Mouse (Mus musculus): Measurements from ENCODE around the gene Ctbp2. TPM values are rescaled to one million over a fixed set of nuclear protein-coding genes. Genes with fewer than 3 reads are reported as not detected.
A peak's percentile ranks its signal among the peaks of the same experiment; 100 is the strongest.
"Not testable (repeated sequence)": the region's sequence is repeated elsewhere in the genome, so short reads cannot be mapped to it uniquely, and the experiment has no call there.

Ctbp2 gene
- total RNA-seq, 1 experiment = 241 TPM

GRCm38 (mm10) chr7:133100178-133100577 is 24.0 kb downstream of the Ctbp2 start:
- DNase-seq (ENCODE audit: low read depth, low spot score) = no peak
- H3K4me3 ChIP-seq (ENCODE audit: insufficient read depth in 1 of 2, low read depth in 1 of 2, low read length in 2 of 2, poor library complexity in 1 of 2, severe bottlenecking in 1 of 2) = no peak overlapping the region
- no peak overlapping the region for H3K27ac ChIP-seq (ENCODE audit: insufficient read depth, low read depth, low read length, poor library complexity, severe bottlenecking)
- TF ChIP-seq ZNF384 (IDR thresholded peaks at IDR 0.05; ENCODE audit: low read depth, low read length) = no peak
- TF ChIP-seq HCFC1 (IDR thresholded peaks at IDR 0.05; ENCODE audit: borderline replicate concordance, insufficient read depth, low read length) = no peak
- no peak for TF ChIP-seq CHD2 (IDR thresholded peaks at IDR 0.05; ENCODE audit: low read depth, low read length)
- TF ChIP-seq ZC3H11A (IDR thresholded peaks at IDR 0.05; ENCODE audit: borderline replicate concordance, low read depth, low read length) = no peak
- no peak for TF ChIP-seq MAFK (IDR thresholded peaks at IDR 0.05; ENCODE audit: insufficient read depth, low read depth, low read length)
- H3K9me3 ChIP-seq (ENCODE audit: control insufficient read depth, insufficient read depth, low read depth, low read length) = no peaks in the 10 kb centered on the region
- no peak overlapping the region for H3K9ac ChIP-seq (ENCODE audit: insufficient read depth, low read depth, low read length, poor library complexity, severe bottlenecking)
- peaks cover 31% of the 10 kb centered on the region for H3K36me3 ChIP-seq (ENCODE audit: control insufficient read depth, insufficient read depth, low read length, poor library complexity, severe bottlenecking)
- H3K4me1 ChIP-seq (ENCODE audit: control insufficient read depth in 2 of 2, insufficient read depth in 2 of 2, low read length in 2 of 2, poor library complexity in 1 of 2) = peaks cover 26 to 47% of the 10 kb centered on the region in 2 experiments
- in situ Hi-C loops (cut with MboI; ENCODE audit: low sequenced_read_pairs in 2 of 2, unreplicated experiment in 2 of 2) = no loop called here

GRCm38 (mm10) chr7:133099266-133099665 is 24.9 kb downstream of the Ctbp2 start:
- Histone ChIP-seq H3K9ac (ENCODE audit: insufficient read depth, low read depth, low read length, poor library complexity, severe bottlenecking) (no peak overlapping the region), H3K4me1 (ENCODE audit: control insufficient read depth in 2 of 2, insufficient read depth in 2 of 2, low read length in 2 of 2, poor library complexity in 1 of 2) (peaks cover 26 to 42% of the 10 kb centered on the region in 2 experiments), H3K4me3 (ENCODE audit: insufficient read depth in 1 of 2, low read depth in 1 of 2, low read length in 2 of 2, poor library complexity in 1 of 2, severe bottlenecking in 1 of 2) (peak overlapping the region in 1 of 2 experiments; percentile 27; a peak in 1 of 4 replicates), H3K36me3 (ENCODE audit: control insufficient read depth, insufficient read depth, low read length, poor library complexity, severe bottlenecking) (peaks cover 29% of the 10 kb centered on the region), H3K9me3 (ENCODE audit: control insufficient read depth, insufficient read depth, low read depth, low read length) (no peaks in the 10 kb centered on the region), H3K27ac (ENCODE audit: insufficient read depth, low read depth, low read length, poor library complexity, severe bottlenecking) (no peak overlapping the region)
- DNase-seq (ENCODE audit: low read depth, low spot score) = no peak
- in situ Hi-C loops (cut with MboI; ENCODE audit: low sequenced_read_pairs in 2 of 2, unreplicated experiment in 2 of 2) = no loop called here
- no peak for TF ChIP-seq ZNF384 (IDR thresholded peaks at IDR 0.05; ENCODE audit: low read depth, low read length)
- TF ChIP-seq HCFC1 (IDR thresholded peaks at IDR 0.05; ENCODE audit: borderline replicate concordance, insufficient read depth, low read length) = no peak
- TF ChIP-seq MAFK (IDR thresholded peaks at IDR 0.05; ENCODE audit: insufficient read depth, low read depth, low read length) = no peak
- TF ChIP-seq CHD2 (IDR thresholded peaks at IDR 0.05; ENCODE audit: low read depth, low read length) = no peak
- TF ChIP-seq ZC3H11A (IDR thresholded peaks at IDR 0.05; ENCODE audit: borderline replicate concordance, low read depth, low read length) = no peak

GRCm38 (mm10) chr7:133098118-133098793 is 25.9 kb downstream of the Ctbp2 start:
- DNase-seq (ENCODE audit: low read depth, low spot score) = no peak
- H3K27ac ChIP-seq (ENCODE audit: insufficient read depth, low read depth, low read length, poor library complexity, severe bottlenecking) = peak overlapping the region; percentile 46; the same call in 1 of the 2 replicates
- no peak for TF ChIP-seq ZNF384 (IDR thresholded peaks at IDR 0.05; ENCODE audit: low read depth, low read length)
- no peak for TF ChIP-seq MAFK (IDR thresholded peaks at IDR 0.05; ENCODE audit: insufficient read depth, low read depth, low read length)
- TF ChIP-seq CHD2 (IDR thresholded peaks at IDR 0.05; ENCODE audit: low read depth, low read length) = no peak
- TF ChIP-seq HCFC1 (IDR thresholded peaks at IDR 0.05; ENCODE audit: borderline replicate concordance, insufficient read depth, low read length) = no peak
- no peak for TF ChIP-seq ZC3H11A (IDR thresholded peaks at IDR 0.05; ENCODE audit: borderline replicate concordance, low read depth, low read length)
- no peaks in the 10 kb centered on the region for H3K9me3 ChIP-seq (ENCODE audit: control insufficient read depth, insufficient read depth, low read depth, low read length)
- peaks cover 29% of the 10 kb centered on the region for H3K36me3 ChIP-seq (ENCODE audit: control insufficient read depth, insufficient read depth, low read length, poor library complexity, severe bottlenecking)
- H3K4me3 ChIP-seq (ENCODE audit: insufficient read depth in 1 of 2, low read depth in 1 of 2, low read length in 2 of 2, poor library complexity in 1 of 2, severe bottlenecking in 1 of 2) = peak overlapping the region in 1 of 2 experiments; percentile 6; a peak in 1 of 4 replicates
- in situ Hi-C loops (cut with MboI; ENCODE audit: low sequenced_read_pairs in 2 of 2, unreplicated experiment in 2 of 2) = no loop called here
- H3K9ac ChIP-seq (ENCODE audit: insufficient read depth, low read depth, low read length, poor library complexity, severe bottlenecking) = peak overlapping the region; percentile 23; the same call in 1 of the 2 replicates
- H3K4me1 ChIP-seq (ENCODE audit: control insufficient read depth in 2 of 2, insufficient read depth in 2 of 2, low read length in 2 of 2, poor library complexity in 1 of 2) = peaks cover 30 to 39% of the 10 kb centered on the region in 2 experiments

GRCm38 (mm10) chr7:133095610-133096009 is 28.5 kb downstream of the Ctbp2 start:
- peaks cover 34% of the 10 kb centered on the region for H3K36me3 ChIP-seq (ENCODE audit: control insufficient read depth, insufficient read depth, low read length, poor library complexity, severe bottlenecking)
- in situ Hi-C loops (cut with MboI; ENCODE audit: low sequenced_read_pairs in 2 of 2, unreplicated experiment in 2 of 2); H3K4me3 ChIP-seq (ENCODE audit: insufficient read depth in 1 of 2, low read depth in 1 of 2, low read length in 2 of 2, poor library complexity in 1 of 2, severe bottlenecking in 1 of 2); H3K27ac ChIP-seq (ENCODE audit: insufficient read depth, low read depth, low read length, poor library complexity, severe bottlenecking); H3K9me3 ChIP-seq (ENCODE audit: control insufficient read depth, insufficient read depth, low read depth, low read length); DNase-seq (ENCODE audit: low read depth, low spot score): not testable (repeated sequence)
- H3K4me1 ChIP-seq (ENCODE audit: control insufficient read depth in 2 of 2, insufficient read depth in 2 of 2, low read length in 2 of 2, poor library complexity in 1 of 2) = peaks cover 28 to 38% of the 10 kb centered on the region in 2 experiments
- H3K9ac ChIP-seq (ENCODE audit: insufficient read depth, low read depth, low read length, poor library complexity, severe bottlenecking) = peak overlapping the region; percentile 10; the same call in 1 of the 2 replicates
